Comparison of ENCODE assay signal across 10 mouse cellular contexts in genomic region chr6:144689076-144689475, GRCm38 (mm10).
"Had no signal": no experiment of that assay in that cellular context is flagged by ENCODE, and none has a peak within 500 bp of the region (broad histone marks: within the 10 kb centered on the region; RNA-seq: fewer than 3 reads in every experiment).

No protein-coding gene starts in this region.

- H3K4me3 ChIP-seq: limb, embryonic 10.5 days; liver, embryonic 15.5 days; lung, embryonic 15.5 days; midbrain, embryonic 13.5 days; neural tube, embryonic 15.5 days had no signal

- H3K9ac ChIP-seq: liver, embryonic 15.5 days; lung, embryonic 15.5 days; midbrain, embryonic 13.5 days; neural tube, embryonic 15.5 days had no signal

- ATAC-seq: midbrain, embryonic 13.5 days had no signal

- H3K27ac ChIP-seq: kidney, postnatal 0 days; limb, embryonic 10.5 days; liver, embryonic 15.5 days; lung, embryonic 15.5 days; midbrain, embryonic 13.5 days; neural tube, embryonic 15.5 days had no signal

- H3K9me3 ChIP-seq: limb, embryonic 10.5 days; liver, embryonic 15.5 days; lung, embryonic 15.5 days; midbrain, embryonic 13.5 days; neural tube, embryonic 15.5 days had no signal

- H3K4me1 ChIP-seq: liver, embryonic 15.5 days; midbrain, embryonic 13.5 days; neural tube, embryonic 15.5 days had no signal

- H3K36me3 ChIP-seq: limb, embryonic 10.5 days; liver, embryonic 15.5 days; lung, embryonic 15.5 days; midbrain, embryonic 13.5 days; neural tube, embryonic 15.5 days had no signal

- H3K4me2 ChIP-seq: liver, embryonic 11.5 days; liver, embryonic 15.5 days; lung, embryonic 15.5 days; midbrain, embryonic 13.5 days; neural tube, embryonic 15.5 days had no signal

- DNase-seq: kidney, adult 9 months; kidney, postnatal 36 days; thymus, postnatal 36 days had no signal

- H3K27me3 ChIP-seq: liver, embryonic 15.5 days; lung, embryonic 15.5 days; midbrain, embryonic 13.5 days; neural tube, embryonic 15.5 days had no signal
